Mouse (Mus musculus) embryonic stem cell, embryonic (primary cell): Measurements from ENCODE around the gene Tsc22d2.
"Not testable (repeated sequence)": the region's sequence is repeated elsewhere in the genome, so short reads cannot be mapped to it uniquely, and the experiment has no call there.

Source experiments
- CTCF ChIA-PET, 4 experiments: fragments of 300-600 bp in 2 of 4; fragments of 350-600 bp in 2 of 4; sonication (Branson Sonifier 250); formaldehyde crosslinking; loops; one replicate each; lab custom pipeline; 2022; ENCODE audit warnings: inconsistent platforms in 2 of 4; lab: Charles Lee
- POLR2A ChIA-PET, 4 experiments: fragments of 300-600 bp in 2 of 4; fragments of 350-600 bp in 2 of 4; sonication (Branson Sonifier 250); formaldehyde crosslinking; loops; one replicate each; lab custom pipeline; 2022; ENCODE audit warnings: antibody characterized with exemption in 4 of 4, inconsistent platforms in 1 of 4; lab: Charles Lee

Tsc22d2 gene

DNA sequence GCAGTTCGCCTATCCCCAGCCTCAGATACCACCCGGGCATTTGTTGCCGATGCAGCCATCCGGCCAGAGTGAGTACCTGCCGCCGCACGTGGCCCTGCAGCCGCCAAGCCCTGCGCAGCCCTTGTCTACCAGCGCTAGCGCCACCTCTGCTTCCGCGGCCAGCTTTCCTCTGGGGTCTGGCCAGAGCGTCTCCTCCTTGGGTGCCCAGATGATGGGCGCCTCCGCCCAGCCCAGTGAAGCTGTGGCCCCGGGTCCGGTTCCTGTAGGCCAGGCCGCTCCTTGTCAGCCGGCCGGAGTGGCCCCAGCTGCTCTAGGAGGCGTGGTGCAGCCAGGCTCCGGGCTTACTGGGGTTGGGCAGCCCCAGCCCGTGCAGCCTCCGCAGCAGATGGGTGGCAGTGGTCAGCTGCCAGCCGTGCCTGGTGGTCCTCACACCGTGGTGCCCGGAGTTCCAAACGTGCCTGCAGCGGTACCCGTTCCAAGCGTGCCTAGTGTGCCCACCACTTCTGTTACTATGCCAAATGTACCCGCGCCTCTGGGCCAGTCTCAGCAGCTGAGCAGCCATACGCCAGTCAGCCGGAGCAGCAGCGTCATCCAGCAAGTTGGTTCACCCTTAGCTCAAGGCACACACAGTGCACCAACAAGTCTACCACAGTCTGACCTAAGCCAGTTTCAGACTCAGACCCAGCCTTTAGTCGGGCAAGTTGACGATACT lies 2.4 kb downstream of the Tsc22d2 start:
- ChIA-PET POLR2A (interaction anchor here in 3 of 4 experiments (0.6 to 6.2 kb wide), 11 partner anchors 8 to 841 kb away, joined by 3 to 39 read pairs (median 4); partner anchors contain the start of genes Eif2a (in 1 of the 3), Selenot (in 1 of the 3), Serp1 (in 1 of the 3) and Wwtr1 (in 1 of the 3)), CTCF (interaction anchor here in 2 of 4 experiments (0.6 to 1.2 kb wide), 4 partner anchors 10 to 749 kb away, joined by 3 to 7 read pairs (median 3); no protein-coding TSS in a partner anchor)

DNA sequence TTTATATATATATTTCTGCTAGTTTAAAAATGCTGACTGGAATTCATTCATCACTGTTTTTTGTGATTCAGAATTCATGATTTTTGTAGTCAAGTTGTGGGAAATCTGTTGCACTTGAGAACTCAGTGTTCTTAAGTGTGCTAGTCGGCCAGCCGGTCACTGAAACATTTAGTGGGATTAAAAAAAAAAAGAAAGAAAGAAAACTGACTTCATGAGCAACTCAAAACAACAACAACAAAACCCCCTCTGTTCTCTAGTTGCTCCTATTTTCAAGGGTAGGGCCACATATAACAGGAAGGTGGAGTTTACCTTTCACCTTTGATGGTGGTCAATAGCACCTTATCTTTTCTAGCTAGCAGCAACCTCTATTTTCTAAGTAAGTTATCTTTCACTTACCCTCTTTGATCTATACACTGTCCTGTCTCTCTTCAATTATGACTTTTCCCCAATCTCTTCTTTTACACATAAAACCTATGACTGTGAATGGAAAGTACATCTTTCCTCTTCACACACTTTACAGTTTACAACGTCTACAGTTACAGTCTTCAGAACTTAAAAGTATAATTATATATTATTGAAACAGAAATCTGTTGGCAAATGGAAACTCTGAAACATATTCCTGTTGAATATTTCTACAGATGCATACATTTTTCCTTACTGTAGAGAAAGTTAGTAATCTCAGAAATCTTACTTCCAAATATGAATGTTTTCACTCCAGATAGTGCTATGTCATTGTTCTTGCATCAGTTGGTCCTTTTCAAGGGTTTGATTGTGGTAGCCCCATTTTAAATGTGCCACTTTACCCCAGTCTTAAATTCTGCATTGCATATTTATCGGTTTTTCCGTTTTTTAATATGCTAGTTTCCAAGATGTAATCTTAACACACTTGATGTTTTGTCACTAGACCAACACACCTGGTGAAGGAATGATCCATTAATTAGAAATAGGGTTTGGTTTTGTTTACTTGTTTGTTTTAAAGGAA lies 4.5 kb downstream of the Tsc22d2 start:
- ChIA-PET POLR2A (interaction anchor here in 2 of 4 experiments (0.6 to 6.2 kb wide), 2 partner anchors 7 to 372 kb away, joined by 3 to 39 read pairs; no protein-coding TSS in a partner anchor), CTCF (no interaction called here)

DNA sequence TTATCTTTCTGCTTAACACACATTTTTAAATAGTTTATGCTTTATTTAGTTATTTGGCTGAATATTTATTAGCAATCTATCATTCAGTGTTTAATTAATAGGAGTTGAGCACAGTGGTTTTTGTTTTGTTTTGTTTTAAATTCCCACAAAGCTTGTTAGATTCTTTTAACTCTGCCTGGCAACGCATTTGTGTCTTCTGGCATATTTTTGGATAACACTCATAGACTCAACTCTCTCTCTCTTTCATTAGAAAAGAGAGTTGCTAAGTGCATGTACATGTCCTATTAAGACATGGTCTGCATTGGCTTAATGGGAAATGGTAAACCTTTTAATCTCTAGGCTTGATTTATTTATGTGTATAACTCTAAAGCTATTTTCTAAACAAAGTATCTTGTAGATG lies 14.3 kb downstream of the Tsc22d2 start:
- POLR2A ChIA-PET: no interaction called here
- CTCF ChIA-PET: no interaction called here

DNA sequence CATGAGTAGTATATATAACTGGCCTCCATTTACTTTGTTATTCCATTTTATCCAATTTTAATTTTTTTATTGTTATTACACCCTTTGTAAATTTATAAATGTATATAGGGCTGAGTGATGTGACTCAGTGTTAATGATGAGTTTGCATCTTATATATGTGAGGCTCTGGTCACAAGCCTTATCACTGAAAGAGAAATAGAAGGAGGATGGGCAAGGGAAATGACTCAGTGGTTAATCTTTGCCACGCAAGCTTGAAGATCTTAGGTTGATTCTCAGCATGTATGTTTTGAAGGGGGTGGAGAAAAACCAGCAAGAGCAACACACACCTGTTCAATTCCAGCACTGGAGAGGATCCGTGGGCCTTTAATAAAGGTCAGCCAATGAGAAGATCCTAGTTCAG lies 19.9 kb downstream of the Tsc22d2 start:
- POLR2A ChIA-PET: no interaction called here
- CTCF ChIA-PET: no interaction called here

DNA sequence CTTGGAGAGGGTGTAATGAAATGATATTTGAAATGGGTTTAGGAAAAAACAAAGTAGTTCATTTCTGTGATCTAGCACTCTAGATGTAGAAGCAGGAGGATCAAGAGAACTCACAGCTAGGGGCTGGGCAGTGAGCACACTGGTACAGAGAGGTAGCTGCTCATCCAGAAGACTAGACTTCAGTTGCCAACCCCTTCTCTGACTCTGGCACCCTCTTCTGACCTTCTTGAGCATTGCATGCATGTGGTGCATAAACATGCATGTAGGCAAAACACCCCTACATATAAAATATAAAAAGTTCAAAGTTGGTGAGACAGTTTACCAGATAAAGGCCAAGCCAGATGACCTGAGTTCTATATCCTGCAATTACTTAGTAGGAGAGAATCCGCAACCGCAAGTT lies 33.7 kb downstream of the Tsc22d2 start:
- ChIA-PET POLR2A (interaction anchor here in 2 of 4 experiments (0.5 to 1.3 kb wide), 4 partner anchors 10 to 957 kb away, joined by 3 to 7 read pairs (median 4); no protein-coding TSS in a partner anchor), CTCF (interaction anchor here (0.6 to 1.4 kb wide), 6 partner anchors 12 to 781 kb away, joined by 3 to 5 read pairs (median 4); no protein-coding TSS in a partner anchor)

DNA sequence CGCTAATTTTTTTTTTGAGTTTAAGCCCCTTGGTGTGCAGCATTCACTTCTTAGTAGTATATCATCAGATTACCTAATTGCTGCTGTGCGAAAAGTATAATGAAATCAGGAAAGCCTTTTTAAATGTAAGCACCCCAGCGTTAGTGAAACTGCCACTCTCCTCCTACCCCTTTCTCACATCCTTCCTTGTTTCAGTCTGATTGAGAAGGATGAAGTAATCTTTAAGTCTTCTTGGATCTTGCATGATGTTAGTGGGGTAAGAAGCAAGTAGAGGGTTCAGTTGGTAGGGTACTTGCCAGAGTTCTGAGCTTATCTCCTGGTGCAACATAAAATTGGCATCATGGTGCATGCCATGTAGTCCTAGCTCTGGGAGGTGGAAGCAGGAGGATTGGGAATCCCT lies 35.0 kb downstream of the Tsc22d2 start:
- POLR2A ChIA-PET: interaction anchor here in 1 of 4 experiments (1.3 kb wide), 1 partner anchor 83 kb away, joined by 3 read pairs; no protein-coding TSS in a partner anchor
- CTCF ChIA-PET: no interaction called here

DNA sequence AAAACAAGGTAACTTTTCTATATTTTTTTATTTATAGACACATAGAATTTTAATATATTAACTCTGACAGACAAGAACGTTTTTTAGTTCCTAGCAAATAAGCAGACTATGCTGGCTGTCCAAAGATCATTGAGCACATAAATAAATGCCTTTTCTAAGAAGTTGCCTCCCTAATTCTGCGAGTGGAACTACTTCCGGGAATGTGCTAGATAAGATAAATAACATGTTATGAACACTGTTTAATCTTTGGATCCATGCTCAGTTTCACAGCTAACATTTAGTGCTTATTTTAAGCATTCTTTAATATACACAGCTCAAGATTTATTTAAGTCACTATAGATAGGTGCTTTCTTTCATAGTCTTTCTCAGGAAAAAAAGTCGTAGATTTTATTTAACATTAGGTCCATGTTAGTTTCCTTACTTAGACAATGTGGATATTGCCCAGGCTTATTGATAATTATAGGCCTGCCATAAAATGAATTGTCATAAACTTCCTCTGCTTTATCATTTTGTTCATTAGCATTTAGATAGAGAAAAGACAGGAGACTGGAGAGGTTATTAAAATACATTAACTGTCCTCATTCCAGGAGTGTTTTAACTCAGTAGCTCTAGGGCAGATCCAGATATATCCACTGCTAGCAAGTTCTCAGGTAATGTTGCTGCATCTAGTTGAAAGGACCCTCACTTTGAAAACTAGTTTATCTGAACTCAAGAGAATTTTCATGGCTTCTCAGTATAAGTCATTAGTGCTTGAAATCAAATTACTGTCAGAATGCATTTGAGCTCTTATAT lies 40.1 kb downstream of the Tsc22d2 start:
- ChIA-PET CTCF (no interaction called here), POLR2A (no interaction called here)

DNA sequence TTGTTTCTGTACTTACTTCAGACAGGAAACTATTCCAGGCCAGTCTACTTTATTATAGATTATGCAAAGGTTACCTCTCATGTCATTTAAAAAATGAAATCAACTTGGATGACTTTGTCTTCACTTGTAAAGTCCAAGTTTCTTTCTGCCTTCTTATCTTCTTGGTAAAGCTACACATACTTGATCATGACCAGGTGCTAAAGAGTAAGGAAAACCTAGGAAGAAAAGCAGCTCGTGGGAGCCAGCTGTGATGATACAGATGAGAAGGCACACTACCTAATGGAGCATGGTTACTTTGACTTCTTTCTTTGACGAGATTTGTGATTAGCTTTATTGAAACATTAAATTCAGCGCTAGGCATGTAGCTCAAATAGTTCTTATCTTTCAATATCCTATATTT lies 40.7 kb downstream of the Tsc22d2 start:
- ChIA-PET CTCF (no interaction called here), POLR2A (interaction anchor here in 2 of 4 experiments (0.6 to 0.8 kb wide), 3 partner anchors 23 to 124 kb away, joined by 3 to 4 read pairs (median 3); no protein-coding TSS in a partner anchor)

DNA sequence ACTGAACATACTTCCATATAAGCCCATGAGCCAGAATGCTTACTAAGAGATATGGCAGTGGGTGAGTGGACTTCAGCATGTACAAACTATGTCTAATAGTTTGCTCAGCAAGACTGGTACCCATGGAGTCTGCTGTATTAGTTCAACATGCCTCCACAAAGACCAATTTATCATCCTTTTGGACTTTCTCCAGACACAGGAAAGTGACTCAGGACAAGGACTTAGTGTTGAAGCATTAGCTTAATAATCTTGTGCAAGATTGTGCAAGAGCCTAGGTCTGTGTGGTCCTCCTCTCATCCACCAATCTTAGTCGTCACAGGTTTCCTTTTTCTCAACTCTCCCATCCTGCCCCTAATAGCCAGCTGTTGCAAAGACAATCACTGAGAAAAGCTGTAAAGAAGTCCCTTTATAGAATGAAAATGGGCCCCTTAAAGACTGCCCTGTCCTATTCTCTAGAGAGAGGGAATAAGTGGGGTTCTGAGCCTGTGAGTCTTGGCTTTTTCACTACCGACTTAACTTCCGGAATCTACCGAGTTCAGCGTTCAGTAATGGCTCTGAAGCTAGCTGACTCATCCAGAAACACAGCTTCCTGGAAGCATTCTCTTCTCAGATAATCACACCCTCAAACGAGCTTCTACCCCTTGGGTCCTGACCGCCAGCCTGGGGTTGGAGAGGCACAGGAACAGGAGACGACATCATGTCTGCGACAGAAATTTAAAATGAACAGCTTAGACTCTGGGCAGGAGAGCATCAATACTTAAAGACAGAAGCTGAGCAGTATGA lies 55.3 kb downstream of the Tsc22d2 start:
- POLR2A ChIA-PET: interaction anchor here in 3 of 4 experiments (0.6 to 1.2 kb wide), 5 partner anchors 10 to 275 kb away, joined by 3 to 4 read pairs (median 3); no protein-coding TSS in a partner anchor
- CTCF ChIA-PET: interaction anchor here in 2 of 4 experiments (0.5 kb wide), 2 partner anchors 329 to 723 kb away, joined by 3 read pairs; no protein-coding TSS in a partner anchor

DNA sequence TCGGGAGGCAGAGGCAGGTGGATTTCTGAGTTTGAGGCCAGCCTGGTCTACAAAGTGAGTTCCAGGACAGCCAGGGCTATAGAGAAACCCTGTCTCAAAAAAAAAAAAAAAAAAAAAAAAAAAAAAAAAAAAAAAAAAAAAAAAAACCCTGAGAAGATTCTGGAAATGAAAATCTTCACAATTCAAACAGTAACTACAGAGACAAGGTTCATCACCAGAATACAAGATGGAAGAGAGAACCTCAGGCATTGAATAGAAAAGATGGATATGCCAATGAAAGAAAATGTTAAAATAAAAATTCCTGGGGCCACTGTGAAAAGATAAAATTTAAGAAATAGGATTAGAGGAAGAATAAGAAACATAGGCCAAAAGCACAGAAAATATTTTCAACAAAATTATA lies 60.8 kb downstream of the Tsc22d2 start:
- CTCF ChIA-PET, POLR2A ChIA-PET: not testable (repeated sequence)

DNA sequence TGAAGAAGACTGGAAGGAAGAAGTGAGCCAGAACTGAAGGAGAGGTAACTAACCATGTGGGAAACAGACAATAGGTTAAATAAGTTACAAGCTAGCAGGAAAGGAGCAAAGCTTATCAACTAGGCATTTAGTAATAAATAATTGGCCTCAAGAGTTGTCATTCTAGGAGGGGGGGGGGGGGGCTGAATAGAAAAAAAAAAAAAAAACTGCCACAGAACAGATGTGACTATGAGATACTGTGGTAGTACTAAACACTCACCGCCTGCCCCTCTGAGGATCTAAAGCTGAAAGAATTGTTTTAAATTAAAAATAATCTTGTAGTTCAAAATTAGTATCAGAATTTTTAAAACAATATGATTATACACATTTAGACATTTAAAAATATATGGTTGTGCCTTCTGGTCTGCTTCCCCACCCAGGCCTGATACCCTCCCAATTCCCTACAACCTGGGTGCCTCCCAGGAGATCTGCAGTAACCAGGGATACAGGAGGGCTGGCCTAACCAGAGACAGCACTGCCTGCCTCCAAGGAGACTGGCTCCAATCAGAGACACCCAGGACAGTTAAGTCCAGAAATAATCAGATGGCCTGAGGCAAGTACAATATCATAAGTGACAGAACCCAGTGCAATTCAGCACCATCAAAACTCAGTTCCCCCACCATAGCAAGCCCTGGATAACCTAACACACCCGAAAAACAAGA lies 64.4 kb downstream of the Tsc22d2 start:
- POLR2A ChIA-PET: interaction anchor here in 1 of 4 experiments (0.6 kb wide), 1 partner anchor 24 kb away, joined by 4 read pairs; no protein-coding TSS in a partner anchor
- CTCF ChIA-PET: no interaction called here

DNA sequence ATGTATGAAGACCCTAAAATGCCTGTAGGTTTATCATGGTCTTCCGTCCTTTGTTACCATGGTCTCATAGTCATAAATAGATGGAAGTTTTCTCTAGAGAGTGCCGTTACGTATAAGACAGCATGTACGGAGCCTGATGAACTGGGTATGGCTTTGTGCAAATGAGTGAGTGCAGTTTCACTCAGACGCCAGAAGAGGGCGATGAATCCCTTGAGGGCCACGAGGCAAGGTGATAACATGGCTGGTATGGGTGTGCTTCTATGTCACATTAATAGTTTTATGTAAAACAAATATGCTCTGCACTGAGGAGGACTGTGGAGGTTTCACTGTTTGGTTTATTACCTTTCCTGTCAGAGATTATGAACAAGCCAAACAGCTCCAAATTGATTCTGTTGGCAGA lies 71.4 kb downstream of the Tsc22d2 start:
- CTCF ChIA-PET: interaction anchor here in 2 of 4 experiments (0.5 to 1.1 kb wide), 4 partner anchors 38 to 1692 kb away, joined by 4 to 5 read pairs (median 4); no protein-coding TSS in a partner anchor
- POLR2A ChIA-PET: interaction anchor here in 1 of 4 experiments (0.7 kb wide), 1 partner anchor 40 kb away, joined by 3 read pairs; the partner anchor contains the start of gene Serp1

DNA sequence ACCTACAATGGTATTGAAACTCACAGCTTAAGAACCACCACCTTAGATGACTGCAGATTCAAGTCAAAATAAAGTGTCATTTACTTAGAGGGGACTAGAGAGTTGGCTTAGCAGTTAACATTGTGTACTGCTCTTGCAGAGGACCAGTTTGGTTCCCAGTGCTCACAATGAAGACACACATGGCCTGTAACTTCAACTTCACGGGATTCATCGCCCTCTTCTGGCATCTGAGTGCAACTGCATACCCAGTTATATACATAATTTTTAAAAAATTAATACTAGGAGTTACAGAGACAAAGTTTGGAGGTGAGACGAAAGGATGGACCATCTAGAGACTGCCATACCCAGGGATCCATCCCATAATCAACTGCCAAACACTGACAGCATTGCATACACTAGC lies 72.6 kb downstream of the Tsc22d2 start:
- POLR2A ChIA-PET: no interaction called here

DNA sequence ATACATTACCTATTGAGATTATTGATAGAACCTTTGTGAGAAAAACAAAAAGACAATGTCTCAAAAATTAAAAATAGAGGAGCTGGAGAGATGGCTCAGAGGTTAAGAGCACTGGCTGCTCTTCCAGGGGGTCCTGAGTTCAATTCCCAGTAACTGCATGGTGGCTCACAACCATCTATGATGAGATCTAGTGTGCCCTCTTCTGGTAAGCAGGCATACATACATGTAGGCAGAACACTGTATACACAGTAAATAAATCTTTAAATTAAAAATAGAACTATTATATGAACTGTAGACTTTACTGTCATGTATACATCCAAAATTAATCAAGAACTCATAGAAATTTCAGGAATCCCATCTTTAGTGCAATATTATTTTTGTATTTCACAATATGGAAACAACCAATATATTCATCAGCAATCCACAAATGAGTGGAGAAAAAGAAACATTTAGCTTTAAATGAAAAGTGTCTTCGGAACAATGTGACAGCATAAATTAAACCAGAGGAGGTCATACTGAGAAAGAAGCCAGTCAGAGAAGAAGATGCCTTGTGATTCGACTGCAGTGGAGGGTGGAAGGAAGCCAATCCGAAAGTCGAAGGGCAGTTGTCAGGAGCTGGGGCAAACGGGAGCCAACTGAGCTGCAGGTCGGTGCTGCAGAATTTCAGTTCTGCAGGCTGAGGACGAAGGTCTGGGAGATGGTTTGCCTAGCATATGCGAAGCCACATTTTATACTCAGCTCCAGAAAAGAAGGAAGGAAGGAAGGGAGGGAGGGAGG lies 73.7 kb downstream of the Tsc22d2 start:
- CTCF ChIA-PET: interaction anchor here in 1 of 4 experiments (0.7 kb wide), 1 partner anchor 681 kb away, joined by 3 read pairs; no protein-coding TSS in a partner anchor
- POLR2A ChIA-PET: no interaction called here

More for the DNA sequence above, 72.6 kb downstream of the Tsc22d2 start:
- CTCF ChIA-PET: no interaction called here

DNA sequence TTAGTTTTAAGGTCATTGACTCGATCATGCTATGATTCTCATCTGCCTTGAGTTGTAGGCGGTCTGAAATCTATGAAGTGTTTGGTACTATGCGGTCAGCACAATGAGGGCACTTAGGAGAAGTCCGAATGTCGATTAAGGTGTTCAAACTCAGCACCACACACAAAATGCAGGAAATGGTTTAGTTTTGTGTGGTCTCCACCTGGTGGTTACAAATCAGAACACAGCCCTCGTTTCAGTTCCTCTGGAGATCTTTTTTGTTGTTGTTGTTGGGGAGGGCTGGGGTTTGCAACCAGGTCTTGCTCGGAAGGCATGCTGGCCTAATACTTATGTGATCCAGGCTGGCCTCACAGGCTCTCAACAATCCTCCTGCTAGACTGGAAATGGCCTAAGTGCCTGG lies 76.3 kb downstream of the Tsc22d2 start:
- ChIA-PET POLR2A (interaction anchor here in 1 of 4 experiments (0.6 to 1.5 kb wide), 2 partner anchors 44 to 75 kb away, joined by 3 to 5 read pairs; no protein-coding TSS in a partner anchor), CTCF (interaction anchor here in 1 of 4 experiments (1.2 kb wide), 1 partner anchor 328 kb away, joined by 3 read pairs; no protein-coding TSS in a partner anchor)
